Mouse (Mus musculus): Measurements from ENCODE around the gene Ccl26. TPM values are rescaled to one million over a fixed set of nuclear protein-coding genes. Genes with fewer than 3 reads are reported as not detected.

Gene Ccl26
- total RNA-seq, 2 experiments from 2014 or later = not detected

Other genes starting within 250 kb of the Ccl26 start
- 0.57 and 2.0 TPM in 2 replicates for gene Fkbp6, start 213.5 kb downstream of the Ccl26 start, total RNA-seq (2014; fragmentation: Nextera tagmentation)
- gene Fkbp6, start 213.5 kb downstream of the Ccl26 start, total RNA-seq (2017) = not detected in 2 replicates
- not detected in 2 replicates for gene Trim50, start 210.3 kb downstream of the Ccl26 start, total RNA-seq (2014; fragmentation: Nextera tagmentation)
- gene Trim50, start 210.3 kb downstream of the Ccl26 start, total RNA-seq (2017) = not detected in 2 replicates
- gene Nsun5, start 193.6 kb downstream of the Ccl26 start, total RNA-seq (2014; fragmentation: Nextera tagmentation) = 36.6 and 54.3 TPM in 2 replicates
- 29.7 and 32.5 TPM in 2 replicates for gene Nsun5, start 193.6 kb downstream of the Ccl26 start, total RNA-seq (2017)
- 83.2 and 90.6 TPM in 2 replicates for gene Pom121, start 169.0 kb downstream of the Ccl26 start, total RNA-seq (2014; fragmentation: Nextera tagmentation)
- 10.4 and 11.1 TPM in 2 replicates for gene Pom121, start 169.0 kb downstream of the Ccl26 start, total RNA-seq (2017)
- gene Hip1, start 18.4 kb downstream of the Ccl26 start, total RNA-seq (2014; fragmentation: Nextera tagmentation) = 0.79 and 1.2 TPM in 2 replicates
- 0.19 and 0.23 TPM in 2 replicates for gene Hip1, start 18.4 kb downstream of the Ccl26 start, total RNA-seq (2017)
- not detected in 2 replicates for gene Ccl24, start 9.5 kb upstream of the Ccl26 start, total RNA-seq (2014; fragmentation: Nextera tagmentation)
- not detected in 2 replicates for gene Ccl24, start 9.5 kb upstream of the Ccl26 start, total RNA-seq (2017)
- gene Rhbdd2, start 69.0 kb upstream of the Ccl26 start, total RNA-seq (2014; fragmentation: Nextera tagmentation) = 25.2 and 47.5 TPM in 2 replicates
- gene Rhbdd2, start 69.0 kb upstream of the Ccl26 start, total RNA-seq (2017) = 9.5 and 11.2 TPM in 2 replicates
- 49.6 and 57.4 TPM in 2 replicates for gene Por, start 106.5 kb upstream of the Ccl26 start, total RNA-seq (2014; fragmentation: Nextera tagmentation)
- 58.7 and 73.2 TPM in 2 replicates for gene Por, start 106.5 kb upstream of the Ccl26 start, total RNA-seq (2017)
- gene Tmem120a, start 180.9 kb upstream of the Ccl26 start, total RNA-seq (2014; fragmentation: Nextera tagmentation) = 11.2 and 14.3 TPM in 2 replicates
- 12.1 and 15.7 TPM in 2 replicates for gene Tmem120a, start 180.9 kb upstream of the Ccl26 start, total RNA-seq (2017)
- gene Styxl1, start 214.8 kb upstream of the Ccl26 start, total RNA-seq (2014; fragmentation: Nextera tagmentation) = 3.0 TPM in 1 of 2 replicates, not detected in the other
- gene Styxl1, start 214.8 kb upstream of the Ccl26 start, total RNA-seq (2017) = not detected in 2 replicates
- 441 and 446 TPM in 2 replicates for gene Mdh2, start 214.9 kb upstream of the Ccl26 start, total RNA-seq (2014; fragmentation: Nextera tagmentation)
- 207 and 288 TPM in 2 replicates for gene Mdh2, start 214.9 kb upstream of the Ccl26 start, total RNA-seq (2017)
- gene Srrm3, start 243.3 kb upstream of the Ccl26 start, total RNA-seq (2014; fragmentation: Nextera tagmentation) = not detected in 2 replicates
- not detected in 2 replicates for gene Srrm3, start 243.3 kb upstream of the Ccl26 start, total RNA-seq (2017)